Mouse (Mus musculus): ENCODE results near the gene Rab3c.

DNA sequence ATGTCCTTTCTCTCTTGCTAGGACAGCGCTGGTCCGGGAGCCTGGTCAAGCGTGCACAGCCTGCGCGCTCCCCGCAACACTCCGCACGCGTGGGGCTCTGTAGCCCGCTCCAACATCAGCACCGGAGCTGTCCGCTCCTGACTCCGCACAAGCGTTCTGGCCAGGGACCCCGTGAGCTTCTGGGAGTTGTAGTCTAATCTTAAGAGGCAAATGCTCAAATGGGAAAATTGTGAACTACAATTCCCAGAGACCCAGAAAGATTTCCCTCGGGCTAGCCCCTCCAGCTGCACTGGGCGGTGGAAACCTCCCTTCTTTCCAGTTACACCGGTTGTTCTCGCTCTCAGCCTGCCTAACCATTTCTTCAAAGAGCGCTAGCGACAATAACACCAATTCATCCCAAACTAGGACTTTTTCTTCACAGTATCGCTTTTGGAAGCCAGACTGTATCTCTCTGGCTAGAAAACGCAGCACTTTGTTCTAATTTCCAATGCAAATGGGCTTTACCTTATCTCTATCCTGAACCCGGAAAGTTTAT is 701 bp downstream of the Rab3c start:
- no peak for TF ChIP-seq CTCF (IDR thresholded peaks at IDR 0.05; ENCODE audit: extremely low read depth, insufficient read length, insufficient replicate concordance, low read depth, low read length)
- no peak for TF ChIP-seq POLR2A (IDR thresholded peaks at IDR 0.05; ENCODE audit: low read depth, low read length)
